Mouse (Mus musculus) thymus, adult 2 months (tissue): ENCODE measurements at regions not wholly inside any gene's neighbourhood (a gene's known extent, or its start where the extent isn't known, plus 50 kb on each side); places are given as distances from the start of the nearest gene placed in this dataset.

Experiments used
- DNase-seq: peaks from one replicate; pipeline ENCODE4 v3.0.0; 2021
- H3K27ac ChIP-seq: fragments of 200-500 bp; 2 replicates; pipeline ENCODE4 v1.5.1; 2012; ENCODE audit warnings: low read length, control low read depth; ENCODE audit not compliant: control insufficient read depth, insufficient read depth
- H3K27me3 ChIP-seq: fragments of 200-500 bp; 2 replicates; pipeline ENCODE4 v1.6.1; 2012; ENCODE audit warnings: mild to moderate bottlenecking, low read length, moderate library complexity, mixed read lengths; ENCODE audit not compliant: control insufficient read depth, insufficient read depth
- H3K36me3 ChIP-seq: fragments of 200-500 bp; 2 replicates; pipeline ENCODE4 v1.6.1; 2012; ENCODE audit warnings: mild to moderate bottlenecking, low read length, moderate library complexity; ENCODE audit not compliant: control insufficient read depth, insufficient read depth
- H3K4me1 ChIP-seq: fragments of 200-500 bp; replicated peaks from 2 replicates; pipeline ENCODE4 v1.6.1; 2012; ENCODE audit warnings: low read length; ENCODE audit not compliant: control insufficient read depth, insufficient read depth
- H3K4me3 ChIP-seq: fragments of 200-500 bp; 2 replicates; pipeline ENCODE4 v1.5.1; 2012; ENCODE audit warnings: mild to moderate bottlenecking, low read length, control low read depth, moderate library complexity; ENCODE audit not compliant: control insufficient read depth, insufficient read depth
- CTCF ChIP-seq: fragments of 200-500 bp; IDR thresholded peaks from 2 replicates; pipeline ENCODE4 v1.5.1; 2012; ENCODE audit warnings: mild to moderate bottlenecking, control low read depth, low read length, moderate library complexity, borderline replicate concordance; ENCODE audit not compliant: control insufficient read depth, poor library complexity, insufficient read depth; ENCODE audit errors: extremely low read depth
- POLR2A ChIP-seq: fragments of 200-500 bp; IDR thresholded peaks from 2 replicates; pipeline ENCODE4 v1.6.1; 2012; ENCODE audit warnings: mild to moderate bottlenecking, low read length, control low read depth, moderate library complexity; ENCODE audit not compliant: control insufficient read depth, poor library complexity, insufficient read depth; ENCODE audit errors: extremely low read depth
- WGBS: fragments of 180-500 bp; shearing (Covaris S2); methylation state at CpG from one replicate; pipeline ENCODE4 v1.1.7; 2018; 5-methylcytosine and 5-hydroxymethylcytosine counted together

GRCm38 (mm10) chr1:77820101-77820500 lies 305.2 kb upstream of the Epha4 start:
- H3K36me3 ChIP-seq = no peaks in the 10 kb centered on the region
- no peak overlapping the region for H3K27ac ChIP-seq
- H3K4me3 ChIP-seq = no peak overlapping the region
- WGBS = 80% methylated on average over 2 of the region's 2 CpGs
- H3K27me3 ChIP-seq = no peaks in the 10 kb centered on the region
- TF ChIP-seq POLR2A (no peak), CTCF (no peak)
- no peak for DNase-seq
- no peaks in the 10 kb centered on the region for H3K4me1 ChIP-seq

GRCm38 (mm10) chr1:77815451-77815850 lies 300.6 kb upstream of the Epha4 start:
- WGBS = 97% methylated on average over 4 of the region's 4 CpGs
- no peak for DNase-seq
- no peak overlapping the region for H3K27ac ChIP-seq
- H3K27me3 ChIP-seq = no peaks in the 10 kb centered on the region
- H3K4me1 ChIP-seq = no peaks in the 10 kb centered on the region
- TF ChIP-seq POLR2A (no peak), CTCF (no peak)
- no peaks in the 10 kb centered on the region for H3K36me3 ChIP-seq
- no peak overlapping the region for H3K4me3 ChIP-seq

GRCm38 (mm10) chr1:77811573-77811972 lies 296.7 kb upstream of the Epha4 start:
- Histone ChIP-seq H3K4me1 (no peaks in the 10 kb centered on the region), H3K27ac (no peak overlapping the region), H3K27me3 (no peaks in the 10 kb centered on the region), H3K36me3 (no peaks in the 10 kb centered on the region), H3K4me3 (no peak overlapping the region)
- TF ChIP-seq CTCF (no peak), POLR2A (no peak)
- no peak for DNase-seq

GRCm38 (mm10) chr1:77790974-77791373 lies 276.1 kb upstream of the Epha4 start:
- WGBS = 89% methylated on average over 6 of the region's 6 CpGs
- Histone ChIP-seq H3K4me3 (no peak overlapping the region), H3K4me1 (no peaks in the 10 kb centered on the region), H3K36me3 (no peaks in the 10 kb centered on the region), H3K27ac (no peak overlapping the region), H3K27me3 (no peaks in the 10 kb centered on the region)
- no peak for DNase-seq
- TF ChIP-seq POLR2A (no peak), CTCF (no peak)

- no peak for DNase-seq
- no peak overlapping the region for H3K4me3 ChIP-seq
- H3K27ac ChIP-seq = no peak overlapping the region
- no peaks in the 10 kb centered on the region for H3K36me3 ChIP-seq
- no peaks in the 10 kb centered on the region for H3K4me1 ChIP-seq
- WGBS = 72% methylated on average over 3 of the region's 3 CpGs
- TF ChIP-seq POLR2A (no peak), CTCF (no peak)
- no peaks in the 10 kb centered on the region for H3K27me3 ChIP-seq
Observed at GRCm38 (mm10) chr1:77754326-77754725, 239.4 kb upstream of the Epha4 start.

- Histone ChIP-seq H3K27ac (no peak overlapping the region), H3K27me3 (no peaks in the 10 kb centered on the region), H3K36me3 (no peaks in the 10 kb centered on the region), H3K4me3 (no peak overlapping the region), H3K4me1 (no peaks in the 10 kb centered on the region)
- TF ChIP-seq POLR2A (no peak), CTCF (no peak)
- no peak for DNase-seq
- 87% methylated on average over 2 of the region's 2 CpGs for WGBS
Observed at GRCm38 (mm10) chr1:77748483-77749465, 233.9 kb upstream of the Epha4 start.
